Mouse (Mus musculus) A20 (cell line): ENCODE results near the gene Nxn.

ENCODE experiments used
- DNase-seq: peaks from one replicate; pipeline ENCODE4 v3.0.0-alpha.2; 2011; ENCODE audit warnings: low read depth, low spot score

Nxn gene

DNA sequence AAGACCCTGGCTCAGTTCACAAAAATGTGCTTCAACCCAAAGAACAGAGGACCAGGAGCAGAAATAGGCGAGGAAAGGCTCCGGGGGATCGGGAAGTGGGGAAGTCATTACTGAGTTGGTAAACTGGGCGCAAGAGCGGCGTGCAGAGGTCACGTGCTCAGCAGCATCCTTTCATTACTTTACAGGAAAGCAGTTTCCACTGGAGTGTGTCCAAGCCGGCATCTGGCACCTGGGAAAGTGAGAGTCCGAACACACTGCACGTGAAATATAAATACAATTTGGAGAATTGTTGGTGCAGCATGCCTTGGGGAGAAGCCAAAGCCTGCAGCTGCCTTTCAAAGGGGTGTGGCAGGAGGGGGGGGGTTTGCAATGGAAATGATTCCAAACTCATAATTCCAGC, 2.5 kb upstream of the Nxn start:
- no peak for DNase-seq

DNA sequence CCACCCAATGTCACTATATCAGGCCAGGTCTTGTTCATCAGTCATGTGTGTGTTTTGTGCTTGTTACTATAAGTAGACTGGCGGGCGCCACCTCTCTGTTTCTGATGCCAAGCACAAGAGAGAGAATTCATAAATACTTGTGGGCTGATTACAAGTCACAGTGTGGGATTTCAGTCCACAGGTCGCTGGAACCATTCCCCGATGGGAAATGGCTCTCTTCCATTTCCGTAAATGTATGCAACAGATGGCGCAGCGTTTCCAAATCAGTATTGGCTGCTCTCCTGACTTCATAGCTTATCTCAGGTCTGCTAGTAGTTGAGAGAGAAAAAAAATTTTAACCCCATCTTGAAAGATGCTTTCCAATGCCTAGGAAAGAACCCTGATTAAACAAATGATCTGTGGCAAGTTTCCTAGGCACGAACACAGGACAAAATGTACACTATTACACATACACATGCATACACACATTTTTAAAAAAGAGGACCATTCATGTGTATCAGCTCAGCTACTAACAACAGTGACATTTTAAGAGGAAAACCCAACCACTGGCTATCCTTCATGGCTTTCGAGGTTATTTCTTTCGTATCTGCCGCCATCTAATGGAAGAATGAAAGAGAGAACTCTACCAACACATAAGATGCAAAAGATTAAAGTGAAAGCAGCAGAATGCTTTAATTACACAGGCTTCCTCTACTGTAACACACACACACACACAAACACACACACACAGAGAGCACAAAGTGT, 819 bp upstream of the Nxn start:
- peak; percentile 84 for DNase-seq

DNA sequence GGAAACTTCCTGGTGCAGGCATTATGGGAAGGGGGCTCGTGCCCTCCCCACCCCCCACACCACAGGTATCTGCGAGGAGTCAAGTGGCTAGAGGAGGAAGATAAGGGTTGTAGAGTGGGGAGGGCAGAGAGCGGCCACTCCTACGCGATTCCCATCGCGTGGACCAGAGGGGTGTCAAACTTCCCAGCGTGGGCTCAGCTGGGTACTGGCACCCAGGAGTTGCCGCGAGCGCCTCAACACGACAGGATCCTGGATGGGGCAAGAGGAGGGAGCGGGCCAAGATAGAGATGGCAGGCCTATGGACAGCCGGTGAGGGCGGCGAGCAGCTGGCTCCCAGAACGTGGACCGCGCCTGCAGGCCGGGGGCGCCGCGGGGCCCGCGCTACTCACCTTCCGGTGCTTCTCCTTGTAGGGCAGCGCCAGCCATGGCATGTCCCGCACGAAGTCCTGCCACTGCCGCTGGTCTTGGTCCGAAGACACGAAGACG, 585 bp downstream of the Nxn start:
- no peak for DNase-seq

DNA sequence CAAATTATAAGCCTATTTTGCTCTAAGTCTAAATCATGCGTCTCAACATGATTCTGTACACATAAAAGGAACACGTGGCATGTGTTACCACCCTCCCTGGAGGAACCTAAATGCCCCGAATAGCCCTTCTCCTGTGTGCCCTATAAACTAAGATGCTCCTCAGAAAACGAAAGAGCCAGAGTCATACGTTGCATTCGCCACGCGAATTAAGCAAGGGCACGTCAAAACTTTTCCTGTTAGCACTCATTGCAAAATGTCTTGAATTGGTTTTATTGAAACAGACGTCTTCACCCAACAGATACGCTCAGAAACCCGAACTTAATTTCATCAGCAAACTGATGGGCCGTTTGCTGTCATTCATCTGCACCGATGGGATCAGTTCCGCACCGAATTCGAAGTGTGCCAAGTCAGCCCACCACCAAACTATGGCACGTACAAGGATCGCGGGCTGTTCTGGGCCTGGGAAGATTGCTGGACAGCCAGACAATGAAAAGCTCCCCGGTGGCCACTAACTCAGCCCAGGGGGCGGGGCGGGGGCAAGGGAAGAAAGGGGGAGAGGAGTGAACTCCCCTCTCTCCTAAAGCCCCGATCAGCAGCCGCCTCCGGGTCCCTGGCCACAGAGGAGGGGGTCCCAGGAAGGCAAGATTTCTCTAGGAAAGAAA, 1.2 kb downstream of the Nxn start:
- DNase-seq: peak; percentile 67

DNA sequence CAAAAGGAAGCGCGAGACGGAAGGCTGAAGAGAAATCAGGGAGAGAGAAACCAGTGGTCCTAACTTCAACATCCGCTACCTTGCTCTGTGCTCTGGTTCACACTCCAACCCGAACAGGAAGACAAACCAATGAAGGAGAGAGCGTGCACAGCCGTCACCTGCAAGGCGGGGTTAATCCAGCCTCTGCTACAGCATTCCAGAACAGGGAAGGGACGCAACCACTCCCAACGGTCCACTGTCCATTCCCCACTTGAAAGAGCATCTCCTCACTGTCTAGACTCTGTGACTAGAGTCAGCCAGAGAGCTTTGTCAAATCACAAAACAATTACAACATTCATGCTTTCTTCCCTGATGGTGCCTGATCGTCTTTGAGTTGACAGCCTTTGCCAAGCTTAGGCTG, 5.9 kb downstream of the Nxn start:
- no peak for DNase-seq

DNA sequence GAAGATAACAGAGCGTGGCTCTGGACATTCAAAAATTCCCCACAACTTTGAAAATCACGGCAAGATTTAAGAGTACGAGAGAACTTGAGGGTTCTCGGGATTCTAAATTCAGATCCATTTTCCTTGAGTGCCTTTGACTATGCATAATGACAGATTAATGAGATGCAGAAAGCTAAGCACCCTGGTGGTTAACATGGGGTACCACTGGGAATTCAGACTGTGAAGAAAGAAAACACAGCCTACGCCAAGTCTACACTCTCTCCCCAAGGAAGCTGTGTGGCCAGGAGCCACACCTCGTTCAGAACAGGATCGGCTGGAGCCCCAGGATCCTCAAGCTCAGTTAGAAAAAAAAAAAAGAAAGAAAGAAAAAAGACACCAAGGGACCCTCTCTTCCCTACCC, 6.4 kb downstream of the Nxn start:
- DNase-seq: no peak

DNA sequence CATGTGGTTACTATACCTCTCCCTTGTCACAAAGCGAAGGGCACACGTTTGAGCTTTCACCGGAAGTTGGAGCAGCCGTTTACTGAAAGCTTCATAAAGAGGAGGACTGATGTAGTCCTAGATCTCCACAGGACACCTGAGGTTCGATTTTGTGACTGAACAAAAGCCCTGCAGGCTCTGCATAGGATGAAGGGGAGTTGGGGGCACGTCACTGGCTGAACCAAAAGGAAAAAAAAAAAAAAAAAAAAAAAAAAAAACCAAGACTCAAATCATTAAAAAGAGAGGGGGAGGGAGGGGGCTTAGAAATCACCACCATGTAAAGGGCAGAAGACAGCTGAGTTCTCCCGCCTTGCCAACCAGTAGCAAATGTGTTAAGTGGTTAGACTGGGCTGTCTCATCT, 10.2 kb downstream of the Nxn start:
- DNase-seq: no peak

DNA sequence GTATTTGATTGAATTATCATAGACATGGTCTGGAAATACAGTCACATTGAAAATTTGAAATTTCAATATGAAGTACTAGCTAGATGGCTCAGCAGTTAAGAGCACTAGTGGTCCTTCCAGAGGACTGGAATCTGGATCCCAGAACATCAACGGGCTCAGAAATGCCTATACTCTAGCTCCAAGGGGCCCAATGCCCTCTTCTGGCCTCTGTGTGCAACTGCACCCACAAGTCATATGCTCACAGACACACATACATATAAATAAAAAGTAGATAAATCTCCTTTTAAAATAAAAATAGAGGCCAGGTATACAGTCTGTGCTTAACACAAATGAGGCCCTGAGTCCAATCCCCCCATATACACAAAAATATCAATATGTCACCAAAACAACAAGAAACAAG, 11.8 kb downstream of the Nxn start:
- DNase-seq: peak; percentile 35

DNA sequence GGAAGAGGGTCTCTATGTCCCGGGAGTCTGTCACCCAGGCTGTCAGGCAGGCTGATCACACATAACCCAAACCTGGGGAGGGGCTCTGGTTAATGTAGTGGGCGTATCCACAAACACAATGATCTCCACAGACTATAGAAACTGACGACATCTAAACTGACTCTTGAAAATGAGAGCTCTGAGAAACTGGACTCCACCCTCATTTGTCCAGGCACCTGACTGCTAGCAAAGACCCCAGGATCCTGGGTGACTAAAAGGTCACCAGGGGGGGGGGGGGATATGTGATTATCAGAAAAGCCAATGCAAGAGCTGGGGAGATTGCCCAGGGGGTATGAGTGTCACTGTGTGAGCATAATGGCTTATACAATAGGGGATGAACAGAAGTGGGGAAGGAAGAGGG, 13.2 kb downstream of the Nxn start:
- DNase-seq: no peak

DNA sequence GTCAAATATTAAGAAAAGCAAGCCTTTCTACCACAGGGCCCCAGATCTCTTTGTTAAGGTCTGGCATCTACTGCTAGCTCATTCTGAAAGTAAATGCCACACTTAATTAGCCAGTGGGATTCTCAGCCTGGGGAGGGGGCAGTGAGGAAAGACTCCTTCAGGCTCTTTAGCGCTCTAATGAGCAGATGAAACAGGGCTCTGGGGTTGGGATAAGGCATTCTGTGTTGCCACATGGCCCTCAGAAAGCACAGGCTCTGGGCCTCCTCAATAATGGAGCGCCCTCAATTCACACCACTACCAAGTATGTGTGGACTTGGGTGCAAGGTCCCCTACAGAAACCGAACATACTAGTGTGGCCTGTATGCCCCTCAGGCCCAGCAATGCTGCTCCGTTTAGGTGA, 13.9 kb downstream of the Nxn start:
- DNase-seq: no peak

DNA sequence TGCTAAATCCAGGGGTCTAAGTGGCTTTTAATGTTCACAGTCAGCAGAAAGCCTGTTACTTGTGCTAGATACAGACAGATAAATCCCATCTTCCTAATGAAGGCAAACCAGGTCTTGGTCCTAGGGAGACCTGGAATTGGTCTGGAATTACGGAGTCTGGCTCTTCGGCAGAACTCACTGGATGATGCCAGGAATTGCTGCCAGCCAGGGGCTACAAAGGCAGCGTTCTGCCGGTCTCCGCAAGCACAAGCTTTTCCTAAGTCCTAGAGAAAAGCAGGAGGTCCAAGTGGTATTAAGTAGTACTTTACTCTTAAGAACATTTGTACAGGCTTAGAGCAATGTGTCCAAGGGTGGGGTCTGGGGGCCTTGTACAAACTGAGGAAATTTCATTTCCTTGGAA, 14.6 kb downstream of the Nxn start:
- no peak for DNase-seq

DNA sequence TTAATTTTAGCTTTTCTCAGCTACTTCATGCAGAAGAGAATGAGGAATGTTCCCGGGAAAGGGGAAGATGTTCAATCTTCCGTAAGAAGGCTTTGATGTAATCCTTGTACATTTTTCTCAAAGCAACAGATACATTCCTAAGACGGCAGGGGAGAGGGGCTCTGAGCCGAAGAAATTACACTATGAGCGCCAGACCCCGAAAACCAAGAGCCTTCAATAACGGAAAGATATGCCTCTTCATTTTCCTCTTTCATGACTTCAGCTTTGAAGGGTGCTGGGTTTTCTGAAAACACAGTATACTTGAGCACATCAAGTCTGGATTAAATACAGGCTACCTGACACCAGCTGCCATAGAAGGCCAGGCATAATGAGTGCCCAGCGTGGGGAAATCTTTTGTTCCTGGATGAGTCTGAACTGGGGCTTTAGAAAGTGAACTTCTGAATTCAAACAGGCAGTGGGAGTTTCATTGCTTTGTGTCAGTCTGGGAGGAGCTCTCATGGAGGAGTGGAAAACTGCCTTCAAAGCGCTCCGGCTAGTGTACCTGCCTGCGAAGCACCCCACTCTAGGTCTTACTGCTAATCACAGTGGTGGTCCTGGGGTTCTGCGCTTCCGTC, 16.1 kb downstream of the Nxn start:
- no peak for DNase-seq

DNA sequence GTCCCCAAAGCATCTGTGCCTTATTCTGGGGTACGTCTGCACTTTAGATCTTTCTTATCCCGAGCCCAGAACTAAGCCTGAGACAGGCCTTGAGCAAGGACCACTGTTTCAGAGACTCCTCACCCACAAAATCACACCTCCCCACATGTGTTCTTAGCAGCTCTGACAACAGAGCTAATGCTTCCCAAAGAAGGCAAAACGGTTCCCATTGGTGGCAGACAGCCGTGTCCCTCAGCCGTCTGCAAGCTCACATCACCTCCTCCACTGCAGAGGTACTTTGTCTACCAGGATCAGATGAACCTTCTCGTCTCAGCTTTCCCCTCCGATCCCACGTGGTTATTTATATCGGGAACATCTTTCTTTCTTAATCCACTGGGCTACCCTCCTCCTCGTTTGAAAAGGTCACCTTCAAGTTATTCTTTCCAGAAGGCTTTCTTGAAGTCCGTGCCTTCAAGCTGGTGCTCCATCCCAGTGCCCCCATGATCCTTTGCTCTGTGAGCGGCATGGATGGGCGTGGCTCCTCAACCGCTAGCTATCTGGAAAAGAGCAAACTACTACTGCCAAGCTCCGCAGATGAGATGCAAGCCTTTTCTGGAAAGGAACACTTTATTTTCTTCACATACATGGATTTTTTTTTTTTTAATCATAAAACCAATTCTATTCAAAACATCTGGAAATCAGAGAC, 17.6 kb downstream of the Nxn start:
- DNase-seq: no peak

DNA sequence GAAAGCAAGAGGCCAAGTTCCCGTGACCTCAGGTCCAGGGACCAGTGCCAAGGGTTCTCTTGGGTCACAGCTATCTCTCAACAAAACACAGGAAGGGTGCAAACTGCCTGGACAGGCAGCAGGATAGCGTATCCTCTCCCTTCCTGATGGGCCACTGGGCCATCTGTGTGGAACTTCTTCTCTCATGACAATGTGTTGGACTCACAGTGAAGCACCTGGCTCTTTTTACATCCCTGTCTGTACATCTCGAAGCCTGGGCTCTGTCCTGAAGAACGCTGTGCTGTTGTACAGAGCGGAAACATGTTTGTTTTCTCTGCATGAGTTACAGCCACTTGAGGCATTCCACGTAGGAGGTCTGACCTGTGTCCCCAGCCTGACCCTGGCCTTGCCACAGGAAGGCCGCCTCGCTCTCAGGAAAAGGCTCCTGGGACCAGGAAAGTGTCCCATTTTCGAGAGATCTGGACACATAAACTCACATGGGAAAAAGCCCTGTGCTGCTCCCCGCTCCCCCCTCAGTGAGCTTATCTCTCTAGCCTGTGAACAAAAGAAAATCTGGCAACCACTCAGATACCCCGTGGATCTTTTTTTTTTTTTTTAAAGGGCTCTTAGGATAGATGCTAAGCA, 18.9 kb downstream of the Nxn start:
- DNase-seq: no peak

DNA sequence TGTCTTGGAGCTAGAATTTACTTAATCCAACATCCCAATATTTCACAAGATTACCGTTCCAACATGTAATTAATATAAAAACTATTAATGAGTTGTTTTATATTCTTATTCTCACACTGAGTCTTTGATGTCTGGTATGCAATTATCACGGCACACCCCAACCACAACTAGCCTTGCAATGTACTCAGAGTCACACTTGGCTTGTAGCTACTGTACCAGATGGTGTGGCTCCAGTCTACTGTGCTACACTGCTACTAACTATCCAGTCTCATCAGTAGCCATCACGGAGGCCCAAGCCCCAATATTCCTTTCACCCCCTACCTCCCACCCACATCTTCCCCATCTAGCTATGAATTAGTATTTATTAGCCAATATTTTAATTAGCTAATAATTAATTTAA, 22.5 kb downstream of the Nxn start:
- no peak for DNase-seq

DNA sequence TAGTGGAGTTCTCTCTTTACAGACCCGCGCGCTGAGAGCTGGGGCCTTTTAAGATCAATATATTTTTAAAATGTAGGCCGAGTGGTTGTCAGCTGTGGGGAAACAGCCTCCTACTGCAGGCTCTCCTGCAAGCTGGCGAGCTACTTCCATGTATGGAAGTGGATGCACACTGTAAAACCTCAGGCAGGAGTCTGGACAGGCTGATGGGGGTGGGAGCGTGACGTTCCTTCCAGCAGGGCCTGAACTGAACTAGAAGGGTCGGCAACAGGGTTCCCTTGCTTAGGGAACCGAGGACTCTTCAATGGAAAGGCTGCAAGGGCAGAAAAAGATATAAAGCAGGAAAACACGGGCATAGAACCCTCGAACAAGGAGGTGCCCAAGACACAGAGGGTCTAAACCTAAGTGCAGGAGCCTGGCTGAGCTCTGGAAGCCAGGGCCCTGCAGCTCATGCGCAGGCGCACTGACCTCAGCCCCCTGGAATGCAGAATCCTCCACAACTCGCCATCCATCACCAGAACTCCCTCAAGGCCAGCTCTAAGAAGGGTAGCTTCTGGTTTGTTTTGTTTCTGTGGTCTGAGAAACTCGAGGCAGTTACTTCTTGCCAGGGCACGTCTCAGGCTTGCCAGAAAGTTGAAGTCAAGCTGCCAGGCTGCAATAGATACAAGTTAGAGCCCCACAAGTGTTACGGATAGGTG, 24.3 kb downstream of the Nxn start:
- DNase-seq: no peak

DNA sequence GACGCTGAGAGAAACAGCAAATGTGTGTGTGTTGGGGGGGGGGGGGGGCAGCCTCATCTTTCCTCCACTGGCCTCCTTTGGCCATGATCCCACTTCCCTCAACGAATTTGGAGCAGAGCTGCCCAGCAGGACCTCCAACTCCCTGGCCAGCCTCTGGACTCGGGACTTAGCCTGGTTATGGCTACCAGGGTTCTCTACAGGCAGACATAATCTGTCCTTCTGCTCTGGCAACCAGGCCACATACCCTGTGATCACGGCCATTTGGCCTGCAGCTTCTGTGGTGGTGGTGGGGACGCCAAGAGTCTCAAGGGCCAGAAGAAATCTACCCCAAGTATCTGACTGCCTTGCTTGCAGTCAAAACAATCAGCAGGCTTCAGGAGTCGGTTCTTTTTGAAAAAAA, 26.4 kb downstream of the Nxn start:
- DNase-seq: no peak

DNA sequence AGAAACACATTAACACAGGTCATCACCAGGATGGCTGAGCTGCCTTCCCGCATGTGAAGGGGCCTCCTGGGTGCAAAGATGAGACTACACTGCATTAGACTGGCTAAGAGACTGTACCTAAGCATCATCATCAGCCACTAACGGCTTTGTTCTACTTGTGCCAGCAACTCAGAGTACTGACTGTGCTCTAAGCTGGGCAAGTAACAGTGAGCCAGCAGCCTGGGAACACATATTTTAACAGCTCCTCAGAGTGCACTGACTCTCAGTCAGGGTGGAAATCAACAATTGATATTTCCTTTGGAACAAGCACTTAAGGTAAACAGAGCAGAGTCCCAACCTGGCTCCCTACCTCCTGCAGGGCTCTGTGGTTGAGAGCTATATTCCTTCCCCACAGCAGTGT, 26.8 kb downstream of the Nxn start:
- DNase-seq: no peak

DNA sequence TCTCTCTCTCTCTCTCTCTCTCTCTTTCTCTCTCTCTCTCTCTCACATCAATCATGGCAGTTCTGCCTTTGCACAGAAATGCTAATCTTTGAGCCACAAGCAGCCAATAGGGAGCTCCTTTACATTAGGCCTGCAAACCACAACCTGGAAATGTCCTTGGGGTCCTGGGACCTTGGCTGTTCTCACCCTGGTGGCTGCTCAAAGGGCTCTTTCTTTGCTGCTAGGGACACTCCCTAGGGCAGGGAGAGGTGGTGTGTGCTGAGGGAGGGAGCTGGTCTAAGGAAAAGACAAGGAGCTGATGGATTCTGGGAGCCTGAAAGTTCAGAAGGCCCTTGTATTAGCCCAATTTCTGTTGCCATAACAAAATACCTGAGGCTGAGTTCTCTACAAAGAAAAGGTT, 28.4 kb downstream of the Nxn start:
- no peak for DNase-seq

DNA sequence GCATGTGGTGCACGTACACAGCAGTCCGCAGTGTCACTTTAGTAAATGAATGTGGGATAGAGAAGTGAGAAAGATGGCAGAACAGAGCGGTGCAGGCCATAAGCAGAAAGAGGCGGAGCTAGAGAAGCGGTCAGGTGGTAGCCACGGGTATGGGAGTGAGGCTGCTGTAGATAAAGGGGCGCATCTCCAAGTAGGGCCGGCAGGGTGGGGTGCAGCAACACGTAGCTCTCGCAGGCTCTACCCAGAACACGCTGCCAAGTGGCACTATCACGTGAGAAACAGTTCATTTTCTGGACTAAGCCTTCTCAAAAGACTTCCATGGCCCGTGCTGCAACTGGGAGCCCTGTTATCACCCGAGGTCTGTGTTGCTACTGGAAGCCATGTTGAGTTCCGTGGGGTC, 32.2 kb downstream of the Nxn start:
- DNase-seq: no peak

DNA sequence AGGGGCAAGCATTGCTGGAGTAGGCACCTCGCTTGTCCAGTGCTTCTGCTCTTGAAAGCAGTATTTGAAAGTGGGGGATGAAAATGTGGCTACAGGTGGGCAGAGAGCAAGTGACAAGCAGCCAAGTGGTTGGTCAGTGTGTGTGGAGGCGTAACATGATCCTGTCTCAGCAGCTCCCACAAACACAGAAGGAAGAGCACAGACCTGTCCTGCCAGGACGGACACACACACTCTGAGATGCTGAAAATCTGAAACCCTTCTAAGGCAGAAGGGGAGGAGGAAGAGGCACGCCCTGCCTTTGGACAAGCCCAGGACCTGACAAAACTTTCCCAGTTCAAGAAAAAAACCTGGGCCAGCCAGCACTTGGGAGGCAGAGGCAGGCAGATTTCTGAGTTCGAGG, 34.9 kb downstream of the Nxn start:
- no peak for DNase-seq
